Mouse (Mus musculus) intestine, embryonic 16.5 days (tissue): ENCODE data around the gene Eme2. TPM values are rescaled to one million over a fixed set of nuclear protein-coding genes. Genes with fewer than 3 reads are reported as not detected.

ENCODE experiments used
- ATAC-seq: fragments of 200-750 bp; cut with Nextera tagmentation; 2 replicates; pipeline ENCODE4 v1.8.0; 2017; ENCODE audit warnings: moderate TSS enrichment, moderate library complexity
- H3K27ac ChIP-seq: fragments of 300-500 bp; sonication (generic); 2 replicates; pipeline ENCODE4 v1.5.1; 2014; ENCODE audit warnings: mild to moderate bottlenecking, low read length
- H3K27me3 ChIP-seq: fragments of 300-500 bp; sonication (generic); replicated peaks from 2 replicates; pipeline ENCODE4 v1.6.1; 2014; ENCODE audit warnings: low read length, control low read depth, mixed read lengths; ENCODE audit not compliant: control insufficient read depth, insufficient read depth
- H3K36me3 ChIP-seq: fragments of 300-500 bp; sonication (generic); 2 replicates; pipeline ENCODE4 v1.6.1; 2014; ENCODE audit warnings: low read length, control low read depth; ENCODE audit not compliant: control insufficient read depth, insufficient read depth
- H3K4me1 ChIP-seq: fragments of 300-500 bp; sonication (generic); 2 replicates; pipeline ENCODE4 v1.6.1; 2014; ENCODE audit warnings: low read length, control low read depth, mixed read lengths; ENCODE audit not compliant: control insufficient read depth, insufficient read depth
- H3K4me2 ChIP-seq: fragments of 300-500 bp; sonication (generic); 2 replicates; pipeline ENCODE4 v1.6.1; 2014; ENCODE audit warnings: low read depth, low read length, control low read depth
- H3K4me3 ChIP-seq: fragments of 300-500 bp; sonication (generic); 2 replicates; pipeline ENCODE4 v1.5.1; 2014; ENCODE audit warnings: mild to moderate bottlenecking, low read length
- H3K9ac ChIP-seq: fragments of 300-500 bp; sonication (generic); 2 replicates; pipeline ENCODE4 v1.6.1; 2014; ENCODE audit warnings: low read depth, low read length
- H3K9me3 ChIP-seq: fragments of 300-500 bp; sonication (generic); 2 replicates; pipeline ENCODE4 v1.6.1; 2016; ENCODE audit warnings: low read length, control low read depth; ENCODE audit not compliant: control insufficient read depth
- WGBS: fragments of 180-500 bp; shearing (Covaris S2); extraction: QIAGEN DNeasy Blood & Tissue Kit; methylation state at CpG from one replicate; pipeline ENCODE4 v1.1.7; 2014; 5-methylcytosine and 5-hydroxymethylcytosine counted together
- polyA plus RNA-seq: library from polyadenylated mRNA; unstranded; fragments of >200 nt; fragmentation: Nextera tagmentation; extraction: Ambion mirVana; gene quantifications from 2 replicates; pipeline ENCODE4 v1.2.1, GENCODE M21; 2015

Eme2 gene
- polyA plus RNA-seq, 1 experiment from 2014 or later = 33.0 TPM

DNA sequence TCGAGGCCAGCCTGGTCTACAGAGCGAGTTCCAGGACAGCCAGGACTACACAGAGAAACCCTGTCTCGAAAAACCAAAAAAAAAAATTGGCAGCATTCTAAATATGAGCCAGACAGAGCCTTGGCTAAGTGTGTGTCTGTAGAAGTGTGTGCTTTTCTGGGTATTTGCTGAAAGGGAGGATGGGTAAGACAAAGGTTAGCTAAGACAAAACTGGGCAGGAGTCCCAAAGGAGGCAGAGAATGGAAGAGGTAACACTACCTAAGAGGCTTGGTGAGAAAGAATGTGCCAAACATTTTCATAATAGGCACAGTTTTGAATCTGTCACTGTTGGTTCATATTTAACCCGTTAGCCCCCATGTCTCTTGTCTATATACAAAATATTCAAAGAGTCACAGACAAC, 37.5 kb upstream of the Eme2 start:
- Histone ChIP-seq H3K27me3 (no peaks in the 10 kb centered on the region), H3K9ac (no peak overlapping the region), H3K4me1 (peaks cover 15% of the 10 kb centered on the region), H3K36me3 (no peaks in the 10 kb centered on the region), H3K4me3 (no peak overlapping the region), H3K9me3 (no peaks in the 10 kb centered on the region), H3K27ac (no peak overlapping the region), H3K4me2 (no peak overlapping the region)
- 90% methylated on average over 4 of the region's 4 CpGs for WGBS
- no peak for ATAC-seq

- 0 out of 2 replicates have a peak, but pooled peaks cover 2% of the 10 kb centered on the region for H3K36me3 ChIP-seq
- no peaks in the 10 kb centered on the region for H3K9me3 ChIP-seq
- no peak overlapping the region for H3K9ac ChIP-seq
- no peak overlapping the region for H3K4me3 ChIP-seq
- H3K27ac ChIP-seq = no peak overlapping the region
- H3K4me2 ChIP-seq = no peak overlapping the region
- 82% methylated on average over 1 of the region's 1 CpGs for WGBS
- ATAC-seq = no peak
- H3K4me1 ChIP-seq = peaks cover 1% of the 10 kb centered on the region; the same call in 1 of the 2 replicates
- no peaks in the 10 kb centered on the region for H3K27me3 ChIP-seq
Observed at GRCm38 (mm10) chr17:24929506-24929905, 34.6 kb upstream of the Eme2 start.

- no peak overlapping the region for H3K4me2 ChIP-seq
- no peak overlapping the region for H3K4me3 ChIP-seq
- no peaks in the 10 kb centered on the region for H3K27me3 ChIP-seq
- H3K9ac ChIP-seq = no peak overlapping the region
- no peak overlapping the region for H3K27ac ChIP-seq
- ATAC-seq = no peak
- H3K36me3 ChIP-seq = peaks cover 12% of the 10 kb centered on the region
- H3K4me1 ChIP-seq = no peaks in the 10 kb centered on the region
- 90% methylated on average over 1 of the region's 1 CpGs for WGBS
- no peaks in the 10 kb centered on the region for H3K9me3 ChIP-seq
Observed at GRCm38 (mm10) chr17:24923246-24923645, 28.4 kb upstream of the Eme2 start.

DNA sequence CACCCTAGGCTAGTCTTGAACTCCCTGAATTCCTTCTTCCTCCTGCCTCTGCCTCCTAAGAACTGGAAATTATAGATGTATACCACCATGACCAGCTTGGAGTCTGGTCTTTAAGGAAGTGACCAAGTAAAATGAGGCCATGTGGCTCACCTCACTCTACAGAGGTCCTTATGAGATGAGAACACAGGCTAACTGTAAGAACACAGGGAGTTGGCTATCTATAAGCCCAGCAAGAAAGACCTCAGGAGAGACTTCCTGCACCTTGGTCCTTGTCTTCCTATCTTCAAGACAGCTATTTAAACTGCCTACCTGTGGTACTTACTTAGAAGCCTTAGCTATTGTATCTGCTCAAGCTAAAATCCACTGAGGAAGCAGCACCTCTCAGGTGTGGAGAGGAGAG, 19.1 kb upstream of the Eme2 start:
- no peak for ATAC-seq
- Histone ChIP-seq H3K36me3 (peaks cover 30% of the 10 kb centered on the region), H3K4me1 (no peaks in the 10 kb centered on the region), H3K4me2 (no peak overlapping the region), H3K27me3 (no peaks in the 10 kb centered on the region), H3K9ac (no peak overlapping the region), H3K9me3 (no peaks in the 10 kb centered on the region), H3K27ac (no peak overlapping the region), H3K4me3 (no peak overlapping the region)

- Histone ChIP-seq H3K4me2 (no peak overlapping the region), H3K4me3 (no peak overlapping the region), H3K27me3 (no peaks in the 10 kb centered on the region), H3K9ac (no peak overlapping the region), H3K9me3 (no peaks in the 10 kb centered on the region), H3K4me1 (no peaks in the 10 kb centered on the region), H3K36me3 (peaks cover 35% of the 10 kb centered on the region), H3K27ac (no peak overlapping the region)
- WGBS = 93% methylated on average over 2 of the region's 2 CpGs
- ATAC-seq = no peak
Observed at GRCm38 (mm10) chr17:24907591-24907990, 12.7 kb upstream of the Eme2 start.

DNA sequence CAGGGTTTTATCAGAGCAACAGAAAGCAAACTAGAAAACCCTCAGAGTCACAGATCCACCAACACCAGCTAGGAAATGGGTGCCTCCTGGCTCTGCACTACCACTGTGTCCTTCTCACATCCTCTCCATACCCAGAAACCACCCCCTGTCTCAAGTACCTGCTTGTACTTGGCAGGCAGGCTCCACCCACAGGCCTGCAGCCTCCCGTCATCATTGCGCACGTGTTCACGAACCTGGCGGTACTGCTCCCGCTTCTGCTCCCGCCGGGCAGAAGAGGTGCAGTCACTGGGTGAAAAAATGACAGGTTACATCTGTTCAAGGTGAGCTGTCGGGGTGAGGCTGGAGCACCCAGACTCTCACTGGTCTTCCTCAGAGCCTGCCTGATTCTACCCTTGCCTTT, 8.9 kb upstream of the Eme2 start:
- ATAC-seq = no peak
- 85% methylated on average over 9 of the region's 9 CpGs for WGBS
- H3K27me3 ChIP-seq = no peaks in the 10 kb centered on the region
- H3K9ac ChIP-seq = no peak overlapping the region
- H3K36me3 ChIP-seq = peaks cover 50% of the 10 kb centered on the region
- no peaks in the 10 kb centered on the region for H3K4me1 ChIP-seq
- no peak overlapping the region for H3K4me2 ChIP-seq
- H3K9me3 ChIP-seq = no peaks in the 10 kb centered on the region
- no peak overlapping the region for H3K27ac ChIP-seq
- H3K4me3 ChIP-seq = no peak overlapping the region

DNA sequence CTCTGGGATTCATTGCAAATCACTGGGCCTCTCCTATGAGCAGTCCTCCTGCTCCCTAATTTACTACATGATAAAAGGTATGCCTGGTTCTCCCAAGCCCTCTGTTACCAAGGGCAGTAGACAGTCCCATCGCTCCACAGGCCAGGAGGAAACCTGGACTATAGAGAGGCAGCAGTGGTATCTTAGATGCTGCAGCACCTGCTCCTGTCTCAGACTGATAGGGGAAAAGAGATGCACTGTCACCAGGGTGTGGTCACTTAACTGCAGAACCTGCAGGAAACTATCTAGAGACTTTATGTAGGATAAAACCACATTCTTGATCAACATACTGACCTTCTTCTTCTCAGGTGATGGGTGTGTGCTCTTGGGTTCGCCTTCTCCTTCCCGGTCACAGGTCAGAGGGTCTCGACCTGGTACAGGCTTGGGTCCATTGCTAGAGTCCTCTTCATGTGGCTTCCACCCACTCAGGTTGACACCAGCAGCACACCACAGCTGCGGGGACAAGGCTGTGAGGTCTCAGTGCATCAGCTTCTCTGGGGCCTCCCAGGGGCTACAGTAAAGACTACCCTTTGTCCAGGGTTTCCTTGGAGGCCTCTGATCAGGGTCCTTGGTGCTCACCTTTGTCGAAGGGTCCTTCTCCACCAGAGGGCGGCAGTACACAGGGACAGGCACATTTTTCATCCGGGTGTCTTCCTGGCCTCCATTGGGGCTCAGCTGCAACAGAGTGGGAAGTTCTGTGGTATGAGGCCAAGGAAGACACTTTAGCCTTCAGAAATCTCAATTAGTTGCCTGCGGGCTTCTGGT, 8.0 kb upstream of the Eme2 start:
- Histone ChIP-seq H3K4me3 (no peak overlapping the region), H3K4me1 (no peaks in the 10 kb centered on the region), H3K36me3 (peaks cover 50% of the 10 kb centered on the region), H3K27ac (no peak overlapping the region), H3K4me2 (no peak overlapping the region), H3K9ac (no peak overlapping the region), H3K27me3 (no peaks in the 10 kb centered on the region), H3K9me3 (no peaks in the 10 kb centered on the region)
- 70% methylated on average over 9 of the region's 9 CpGs for WGBS
- peak; percentile 58 for ATAC-seq

DNA sequence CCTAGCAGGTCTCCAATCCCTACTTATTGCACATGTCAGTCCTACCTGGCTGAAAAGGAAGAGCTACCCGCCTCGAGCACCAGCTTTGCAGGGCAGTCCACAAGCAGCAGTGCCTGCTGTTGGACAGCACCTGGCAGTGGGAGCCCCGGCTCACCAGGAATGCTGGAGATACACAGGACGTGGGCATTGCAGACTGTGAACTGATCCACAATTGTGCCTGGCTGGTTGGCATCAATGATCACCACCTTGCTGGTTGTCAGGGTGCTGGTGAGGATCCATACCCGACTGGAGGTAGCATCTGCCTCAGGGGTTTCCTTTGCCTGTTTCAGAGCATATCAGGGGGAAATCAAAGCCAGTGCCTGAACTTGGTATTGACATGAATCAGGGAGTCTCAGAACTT, 7.2 kb upstream of the Eme2 start:
- no peak for ATAC-seq
- Histone ChIP-seq H3K9ac (no peak overlapping the region), H3K4me1 (peaks cover 5% of the 10 kb centered on the region), H3K27ac (no peak overlapping the region), H3K9me3 (no peaks in the 10 kb centered on the region), H3K4me3 (no peak overlapping the region), H3K36me3 (peaks cover 54% of the 10 kb centered on the region), H3K4me2 (no peak overlapping the region), H3K27me3 (no peaks in the 10 kb centered on the region)
- 89% methylated on average over 5 of the region's 5 CpGs for WGBS

- Histone ChIP-seq H3K9ac (no peak overlapping the region), H3K27me3 (no peaks in the 10 kb centered on the region), H3K9me3 (no peaks in the 10 kb centered on the region), H3K27ac (no peak overlapping the region), H3K4me2 (no peak overlapping the region), H3K4me3 (no peak overlapping the region), H3K4me1 (peaks cover 17% of the 10 kb centered on the region), H3K36me3 (peaks cover 44% of the 10 kb centered on the region)
- WGBS = 94% methylated on average over 6 of the region's 6 CpGs
- no peak for ATAC-seq
Observed at GRCm38 (mm10) chr17:24900014-24900413, 5.1 kb upstream of the Eme2 start.

DNA sequence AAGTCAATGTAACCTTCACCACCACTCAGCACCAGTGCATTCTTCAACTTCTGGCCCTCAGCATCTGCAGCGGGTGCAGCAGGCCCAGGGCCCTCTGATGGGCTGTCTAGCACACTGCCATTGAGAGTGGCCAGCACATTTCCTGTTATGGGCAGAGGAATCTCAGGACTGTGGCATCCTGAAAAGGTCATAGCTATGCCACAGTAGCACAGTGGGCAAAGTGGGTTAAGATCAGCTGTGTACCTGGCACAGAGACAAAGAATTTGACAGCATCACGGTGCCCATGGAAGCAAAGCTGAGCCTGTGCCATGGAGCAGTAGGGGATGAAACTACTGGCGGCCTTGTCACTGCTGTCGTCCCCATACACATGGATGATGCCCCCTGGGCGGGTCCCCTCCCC, 4.3 kb upstream of the Eme2 start:
- 83% methylated on average over 5 of the region's 5 CpGs for WGBS
- no peak for ATAC-seq

More for the DNA sequence above, 4.3 kb upstream of the Eme2 start:
- H3K9me3 ChIP-seq = no peaks in the 10 kb centered on the region
- no peak overlapping the region for H3K4me3 ChIP-seq
- peaks cover 18% of the 10 kb centered on the region for H3K4me1 ChIP-seq
- peaks cover 38% of the 10 kb centered on the region for H3K36me3 ChIP-seq
- no peak overlapping the region for H3K27ac ChIP-seq
- H3K4me2 ChIP-seq = no peak overlapping the region
- no peak overlapping the region for H3K9ac ChIP-seq
- H3K27me3 ChIP-seq = no peaks in the 10 kb centered on the region
